Mouse (Mus musculus) lung, embryonic 14.5 days (tissue): ENCODE results near the gene Cyp1a1. TPM values are rescaled to one million over a fixed set of nuclear protein-coding genes. Genes with fewer than 3 reads are reported as not detected.

Experiments
- ATAC-seq: fragments of 200-750 bp; cut with Nextera tagmentation; 2 replicates; pipeline ENCODE4 v1.8.0; 2017; ENCODE audit warnings: mild to moderate bottlenecking, moderate TSS enrichment, moderate library complexity; ENCODE audit not compliant: insufficient read depth
- DNase-seq: peaks from one replicate; pipeline ENCODE4 v3.0.0-alpha.2; 2015
- H3K27ac ChIP-seq: fragments of 300-500 bp; sonication (generic); 2 replicates; pipeline ENCODE4 v1.5.1; 2014; ENCODE audit warnings: low read depth, mild to moderate bottlenecking, moderate library complexity
- H3K27me3 ChIP-seq: fragments of 300-500 bp; sonication (generic); 2 replicates; pipeline ENCODE4 v1.6.1; 2014; ENCODE audit warnings: low read length, control low read depth; ENCODE audit not compliant: insufficient read depth
- H3K36me3 ChIP-seq: fragments of 300-500 bp; sonication (generic); 2 replicates; pipeline ENCODE4 v1.6.1; 2014; ENCODE audit warnings: control low read depth; ENCODE audit not compliant: insufficient read depth
- H3K4me1 ChIP-seq: fragments of 300-500 bp; sonication (generic); 2 replicates; pipeline ENCODE4 v1.6.1; 2014; ENCODE audit warnings: antibody characterized with exemption, control low read depth; ENCODE audit not compliant: insufficient read depth
- H3K4me2 ChIP-seq: fragments of 300-500 bp; sonication (generic); 2 replicates; pipeline ENCODE4 v1.6.1; 2014; ENCODE audit warnings: mild to moderate bottlenecking
- H3K4me3 ChIP-seq: fragments of 300-500 bp; sonication (generic); 2 replicates; pipeline ENCODE4 v1.5.1; 2014; ENCODE audit warnings: low read depth, low read length
- H3K9ac ChIP-seq: fragments of 300-500 bp; sonication (generic); 2 replicates; pipeline ENCODE4 v1.6.1; 2014
- H3K9me3 ChIP-seq: fragments of 300-500 bp; sonication (generic); 2 replicates; pipeline ENCODE4 v1.6.1; 2016; ENCODE audit warnings: low read depth, low read length, control low read depth
- CTCF ChIP-seq: IDR thresholded peaks from 2 replicates; pipeline ENCODE4 v1.5.1; 2016; ENCODE audit warnings: antibody characterized with exemption, low read depth
- WGBS: fragments of 180-500 bp; shearing (Covaris S2); extraction: QIAGEN DNeasy Blood & Tissue Kit; methylation state at CpG from one replicate; pipeline ENCODE4 v1.1.7; 2014; 5-methylcytosine and 5-hydroxymethylcytosine counted together
- polyA plus RNA-seq: library from polyadenylated mRNA; unstranded; fragments of >200 nt; fragmentation: Nextera tagmentation; extraction: Ambion mirVana; gene quantifications from 2 replicates; pipeline ENCODE4 v1.2.1, GENCODE M21; 2014

Gene Cyp1a1
- polyA plus RNA-seq, 1 experiment from 2014 or later: not detected

DNA sequence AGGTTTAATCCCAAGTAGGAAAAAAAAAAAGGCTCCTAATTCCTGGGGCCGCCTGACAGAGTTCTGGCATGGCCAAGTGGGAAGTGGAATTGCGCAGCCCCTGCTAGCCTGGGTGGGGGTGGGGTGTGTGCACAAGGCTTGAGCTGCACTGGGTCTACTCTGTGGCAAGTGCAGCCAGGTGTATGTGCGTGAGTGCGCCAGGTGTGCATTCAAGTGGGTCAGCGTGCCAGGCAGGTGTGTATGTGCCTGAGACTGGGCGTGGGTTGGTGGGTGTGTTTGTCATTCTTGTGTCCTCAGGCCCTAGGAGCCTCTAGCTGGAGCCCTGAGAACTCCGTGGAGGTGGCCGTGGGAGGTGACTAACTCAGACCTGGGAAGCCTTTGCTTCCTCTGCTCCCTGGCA is 21.2 kb upstream of the Cyp1a1 start:
- Histone ChIP-seq H3K4me2 (no peak overlapping the region), H3K9ac (no peak overlapping the region), H3K9me3 (no peaks in the 10 kb centered on the region), H3K36me3 (no peaks in the 10 kb centered on the region), H3K27me3 (no peaks in the 10 kb centered on the region), H3K4me3 (no peak overlapping the region), H3K4me1 (no peaks in the 10 kb centered on the region), H3K27ac (no peak overlapping the region)
- DNase-seq: no peak
- TF ChIP-seq CTCF: no peak
- ATAC-seq: no peak
- 59% methylated on average over 8 of the region's 8 CpGs for WGBS

DNA sequence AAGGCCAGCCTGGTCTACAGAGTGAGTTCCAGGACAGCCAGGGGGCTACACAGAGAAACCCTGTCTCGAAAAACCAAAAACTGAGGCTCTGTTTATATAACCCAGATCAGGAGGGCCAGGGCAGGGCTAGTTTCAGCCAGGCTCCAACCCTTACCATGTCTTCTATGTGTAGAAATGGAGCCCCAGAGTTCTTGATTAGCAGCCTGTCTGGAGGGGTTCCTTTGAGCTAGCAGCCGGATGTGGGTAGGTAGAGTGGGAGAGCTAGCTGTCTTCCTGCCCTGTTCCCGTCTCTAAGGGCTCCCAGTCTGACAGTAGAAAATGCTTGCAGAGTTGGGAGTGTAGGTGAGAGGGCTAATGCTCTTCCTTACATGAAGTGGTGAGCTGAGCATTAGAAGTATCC is 20.6 kb upstream of the Cyp1a1 start:
- Histone ChIP-seq H3K4me3 (no peak overlapping the region), H3K27me3 (no peaks in the 10 kb centered on the region), H3K27ac (no peak overlapping the region), H3K4me2 (no peak overlapping the region), H3K4me1 (no peaks in the 10 kb centered on the region), H3K36me3 (no peaks in the 10 kb centered on the region), H3K9ac (no peak overlapping the region), H3K9me3 (no peaks in the 10 kb centered on the region)
- DNase-seq: no peak
- TF ChIP-seq CTCF: no peak
- no peak for ATAC-seq
- WGBS: 61% methylated on average over 3 of the region's 3 CpGs

DNA sequence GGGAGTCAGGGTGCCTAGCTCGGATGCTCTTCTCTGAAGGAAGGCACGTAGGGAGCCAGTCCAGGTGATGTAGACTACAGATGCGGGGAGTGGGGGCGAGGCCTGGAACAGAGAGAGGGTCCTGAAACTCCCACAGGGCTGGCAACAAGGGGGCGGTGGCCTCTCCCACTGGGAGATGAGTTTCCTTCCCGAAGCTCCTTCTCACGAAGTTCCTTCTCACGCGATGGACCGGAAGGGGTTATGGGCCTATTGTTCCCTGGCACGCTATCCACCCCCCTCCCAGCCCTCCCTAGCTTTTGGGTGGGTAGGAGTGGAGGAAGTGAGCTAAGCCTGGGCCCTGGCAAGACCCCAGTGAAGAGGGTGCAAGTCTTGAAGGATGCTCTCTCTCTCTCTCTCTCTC is 19.9 kb upstream of the Cyp1a1 start:
- no peak overlapping the region for H3K9ac ChIP-seq
- H3K4me3 ChIP-seq: no peak overlapping the region
- no peaks in the 10 kb centered on the region for H3K27me3 ChIP-seq
- no peak overlapping the region for H3K4me2 ChIP-seq
- ATAC-seq (no peak), DNase-seq (no peak)
- no peaks in the 10 kb centered on the region for H3K36me3 ChIP-seq
- WGBS: 51% methylated on average over 11 of the region's 11 CpGs
- no peak overlapping the region for H3K27ac ChIP-seq
- no peaks in the 10 kb centered on the region for H3K4me1 ChIP-seq
- no peaks in the 10 kb centered on the region for H3K9me3 ChIP-seq
- TF ChIP-seq CTCF: no peak

DNA sequence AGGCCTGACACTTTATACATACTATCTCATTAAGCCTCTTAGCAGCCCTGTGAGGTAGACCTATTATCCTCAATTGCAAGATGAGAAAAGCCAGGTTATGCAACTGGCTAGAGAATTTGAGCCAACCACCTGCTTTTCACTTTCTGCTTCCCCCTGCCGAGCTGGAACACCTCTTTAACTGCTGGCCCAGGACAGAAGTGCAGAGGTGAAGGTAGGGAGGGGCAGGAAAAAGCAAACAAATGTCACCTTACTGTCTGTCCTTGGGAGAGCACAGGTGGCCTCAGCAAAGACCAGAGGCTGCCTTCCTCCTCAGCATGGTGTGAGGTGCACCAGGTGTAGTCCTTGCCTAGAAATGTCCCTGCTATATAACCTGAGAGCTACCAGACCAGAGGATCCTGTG is 19.5 kb upstream of the Cyp1a1 start:
- ATAC-seq (no peak), DNase-seq (no peak)
- Histone ChIP-seq H3K27me3 (no peaks in the 10 kb centered on the region), H3K9ac (no peak overlapping the region), H3K36me3 (no peaks in the 10 kb centered on the region), H3K4me2 (no peak overlapping the region), H3K27ac (no peak overlapping the region), H3K4me3 (no peak overlapping the region), H3K9me3 (no peaks in the 10 kb centered on the region), H3K4me1 (no peaks in the 10 kb centered on the region)
- 14% methylated on average over 1 of the region's 1 CpGs for WGBS
- TF ChIP-seq CTCF: no peak

DNA sequence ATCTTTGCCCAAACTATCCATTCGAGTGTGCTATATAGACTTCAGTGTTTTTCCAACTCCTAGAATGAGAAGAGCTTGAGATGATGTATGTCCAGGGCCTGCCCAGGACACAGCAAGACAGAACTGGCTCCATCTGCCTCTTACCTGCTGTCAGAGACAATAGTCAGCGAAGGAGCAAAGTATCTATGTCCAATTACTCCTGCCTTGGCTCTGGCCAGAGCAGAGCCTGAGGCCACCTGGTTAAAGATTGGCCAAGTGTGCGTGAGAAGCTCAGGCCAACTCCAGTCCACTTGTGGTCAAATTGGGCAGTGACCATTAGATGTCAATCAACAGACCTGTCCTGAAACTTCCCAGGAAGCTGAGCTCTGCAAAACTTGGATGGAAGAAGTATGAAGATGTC is 18.2 kb upstream of the Cyp1a1 start:
- DNase-seq (no peak), ATAC-seq (no peak)
- no peak overlapping the region for H3K4me3 ChIP-seq
- no peak for TF ChIP-seq CTCF
- no peaks in the 10 kb centered on the region for H3K36me3 ChIP-seq
- H3K4me1 ChIP-seq: no peaks in the 10 kb centered on the region
- H3K27ac ChIP-seq: no peak overlapping the region
- H3K4me2 ChIP-seq: no peak overlapping the region
- no peaks in the 10 kb centered on the region for H3K27me3 ChIP-seq
- H3K9ac ChIP-seq: no peak overlapping the region
- WGBS: 78% methylated on average over 3 of the region's 3 CpGs
- H3K9me3 ChIP-seq: no peaks in the 10 kb centered on the region

DNA sequence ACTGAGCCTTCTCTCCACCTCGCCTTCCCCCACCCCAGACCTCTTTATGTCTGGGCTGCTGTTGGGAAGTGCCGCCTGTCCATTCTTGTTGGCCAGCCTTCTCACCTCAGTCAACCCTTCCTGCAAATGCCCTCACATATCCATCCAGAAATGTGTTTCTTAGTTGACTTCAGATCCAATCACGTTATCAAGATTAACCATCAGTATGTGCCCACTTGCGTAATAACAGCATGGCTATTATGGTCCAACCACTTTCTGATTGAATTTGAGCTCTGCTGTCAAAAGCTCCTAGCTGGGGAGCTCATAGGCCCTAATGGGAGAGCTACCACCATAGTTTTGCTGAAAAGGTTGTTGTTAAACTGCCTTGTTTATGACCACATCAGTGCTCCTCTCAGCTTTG is 16.7 kb upstream of the Cyp1a1 start:
- Histone ChIP-seq H3K4me3 (no peak overlapping the region), H3K9ac (no peak overlapping the region), H3K4me1 (no peaks in the 10 kb centered on the region), H3K4me2 (no peak overlapping the region), H3K9me3 (no peaks in the 10 kb centered on the region), H3K36me3 (no peaks in the 10 kb centered on the region), H3K27ac (no peak overlapping the region), H3K27me3 (no peaks in the 10 kb centered on the region)
- no peak for TF ChIP-seq CTCF
- no peak for ATAC-seq
- DNase-seq: no peak
- whole genome bisulfite sequencing: 87% methylated on average over 4 of the region's 4 CpGs

DNA sequence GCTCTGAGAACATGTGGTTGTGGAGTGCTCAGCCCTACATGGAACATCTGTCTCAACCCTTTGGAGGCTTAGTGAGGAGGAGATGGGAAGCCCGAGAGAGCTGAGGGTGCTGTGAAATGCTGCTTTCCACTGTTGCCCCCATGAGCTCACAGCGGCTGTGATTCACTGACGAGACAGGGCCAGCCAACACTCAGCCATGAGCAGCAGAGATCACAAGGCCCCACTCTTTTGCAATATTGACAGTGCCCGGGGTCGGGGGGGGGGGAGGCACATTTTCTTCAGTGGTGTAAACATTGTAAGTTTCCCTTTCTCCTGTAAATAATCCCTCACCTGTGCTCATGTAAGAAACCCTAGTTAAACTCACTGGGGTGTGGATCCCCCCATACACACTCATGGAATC is 16.2 kb upstream of the Cyp1a1 start:
- no peak overlapping the region for H3K4me3 ChIP-seq
- H3K27ac ChIP-seq: no peak overlapping the region
- DNase-seq (no peak), ATAC-seq (no peak)
- no peak for TF ChIP-seq CTCF
- H3K27me3 ChIP-seq: no peaks in the 10 kb centered on the region
- WGBS: 81% methylated on average over 5 of the region's 5 CpGs
- H3K4me2 ChIP-seq: no peak overlapping the region
- no peaks in the 10 kb centered on the region for H3K4me1 ChIP-seq
- no peaks in the 10 kb centered on the region for H3K36me3 ChIP-seq
- H3K9me3 ChIP-seq: no peaks in the 10 kb centered on the region
- H3K9ac ChIP-seq: no peak overlapping the region

DNA sequence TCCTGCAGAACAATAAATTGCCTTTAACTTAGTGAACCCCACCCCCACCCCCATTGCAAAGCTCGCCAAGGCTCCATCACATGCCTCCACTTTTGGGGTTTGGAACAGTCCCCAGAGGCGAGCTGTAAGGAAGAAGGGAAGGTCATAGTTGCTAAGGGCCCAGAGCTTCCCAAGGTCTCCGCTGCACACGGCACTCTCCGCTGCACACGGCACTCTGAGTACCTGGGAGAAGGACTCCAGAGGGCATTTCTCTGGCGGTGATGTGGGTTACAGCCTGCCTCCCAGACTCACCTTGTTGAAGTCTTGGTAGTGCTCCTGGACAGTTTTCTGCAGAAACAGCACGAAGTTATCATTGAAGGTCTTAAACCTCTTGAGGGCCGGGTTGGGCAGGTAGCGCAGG is 6.3 kb upstream of the Cyp1a1 start:
- ATAC-seq (no peak), DNase-seq (no peak)
- H3K27me3 ChIP-seq: no peaks in the 10 kb centered on the region
- H3K9me3 ChIP-seq: no peaks in the 10 kb centered on the region
- no peak overlapping the region for H3K4me3 ChIP-seq
- no peaks in the 10 kb centered on the region for H3K36me3 ChIP-seq
- WGBS: 77% methylated on average over 10 of the region's 10 CpGs
- no peak overlapping the region for H3K4me2 ChIP-seq
- no peak for TF ChIP-seq CTCF
- no peak overlapping the region for H3K27ac ChIP-seq
- H3K4me1 ChIP-seq: no peaks in the 10 kb centered on the region
- no peak overlapping the region for H3K9ac ChIP-seq
